Mouse (Mus musculus) C2C12 (cell line): ENCODE measurements around the gene Padi6.

Experiments used
- CTCF ChIP-seq: IDR thresholded peaks from one replicate; pipeline ENCODE4 v1.5.1; 2011; ENCODE audit not compliant: control insufficient read depth, insufficient read depth, insufficient read length
- MAX ChIP-seq: IDR thresholded peaks from one replicate; pipeline ENCODE4 v1.6.1; 2011; ENCODE audit warnings: mild to moderate bottlenecking, control low read depth
- MYOD1 ChIP-seq: IDR thresholded peaks from one replicate; pipeline ENCODE4 v1.6.1; 2011; ENCODE audit warnings: low read depth; ENCODE audit not compliant: control insufficient read depth, insufficient read length
- MYOG ChIP-seq: IDR thresholded peaks from one replicate; pipeline ENCODE4 v1.6.1; 2011; ENCODE audit not compliant: control insufficient read depth, insufficient read length; ENCODE audit errors: extremely low read depth
- USF1 ChIP-seq: IDR thresholded peaks from one replicate; pipeline ENCODE4 v1.6.1; 2011; ENCODE audit warnings: low read depth, mild to moderate bottlenecking, control low read depth, moderate library complexity

DNA sequence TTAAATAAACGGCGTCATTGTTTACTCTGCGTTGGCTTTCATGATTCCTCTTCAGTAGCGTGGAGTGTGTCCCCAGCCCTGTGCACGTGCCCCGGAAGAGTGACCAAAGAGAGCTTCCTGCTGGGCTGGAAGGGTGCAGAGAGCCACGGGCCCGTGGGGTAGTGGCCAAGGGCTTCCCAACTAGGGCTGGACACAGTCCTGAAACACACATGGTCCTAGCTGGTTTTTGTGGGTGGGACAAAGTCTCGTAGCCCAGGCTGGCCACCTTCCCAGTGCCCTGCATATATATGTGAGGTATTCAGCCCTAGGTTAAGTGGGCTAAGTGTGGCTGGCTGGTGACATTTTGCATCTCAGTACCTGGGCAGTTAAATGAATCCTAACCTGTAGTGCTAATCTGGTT lies 19.3 kb downstream of the Padi6 start:
- no peak for TF ChIP-seq CTCF
- no peak for TF ChIP-seq MYOD1
- no peak for TF ChIP-seq USF1
- TF ChIP-seq MYOG, result no peak
- no peak for TF ChIP-seq MAX
